Mouse (Mus musculus) bone marrow, adult 2 months (tissue): Measurements from ENCODE around the gene Mlst8.

Experiments
- CTCF ChIP-seq: fragments of 200-500 bp; IDR thresholded peaks from 2 replicates; pipeline ENCODE4 v1.5.1; 2011; ENCODE audit warnings: low read length, control low read depth; ENCODE audit not compliant: control insufficient read depth, insufficient read depth
- POLR2A ChIP-seq: fragments of 200-500 bp; IDR thresholded peaks from 2 replicates; pipeline ENCODE4 v1.6.1; 2011; ENCODE audit warnings: low read depth, mild to moderate bottlenecking, control low read depth, low read length, borderline replicate concordance; ENCODE audit not compliant: control insufficient read depth

DNA sequence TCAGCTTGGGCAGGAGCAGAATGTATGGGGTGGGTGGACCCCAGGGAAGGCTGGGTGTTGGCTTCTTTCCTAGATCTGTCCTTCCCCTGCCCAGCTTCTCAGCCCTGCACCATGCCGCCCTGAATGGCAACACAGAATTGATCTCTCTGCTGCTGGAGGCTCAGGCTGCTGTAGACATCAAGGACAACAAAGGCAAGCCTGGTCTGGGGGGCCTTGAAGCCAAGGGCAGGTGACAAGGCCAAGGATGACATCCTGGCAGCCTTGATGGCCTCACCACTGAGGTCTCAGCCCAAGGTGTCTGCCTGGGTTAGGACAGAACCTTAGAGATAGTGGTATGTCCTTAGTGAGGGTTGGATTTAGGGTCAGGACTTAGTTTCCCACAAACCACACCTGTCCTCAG, 17.1 kb upstream of the Mlst8 start:
- no peak for TF ChIP-seq POLR2A
- no peak for TF ChIP-seq CTCF
